Mouse (Mus musculus): ENCODE measurements around the gene Syce2. TPM values are rescaled to one million over a fixed set of nuclear protein-coding genes. Genes with fewer than 3 reads are reported as not detected.
"Not testable (repeated sequence)": the region's sequence is repeated elsewhere in the genome, so short reads cannot be mapped to it uniquely, and the experiment has no call there.

Gene Syce2
- polyA plus RNA-seq, 1 experiment from 2014 or later, result 70.3 TPM

DNA sequence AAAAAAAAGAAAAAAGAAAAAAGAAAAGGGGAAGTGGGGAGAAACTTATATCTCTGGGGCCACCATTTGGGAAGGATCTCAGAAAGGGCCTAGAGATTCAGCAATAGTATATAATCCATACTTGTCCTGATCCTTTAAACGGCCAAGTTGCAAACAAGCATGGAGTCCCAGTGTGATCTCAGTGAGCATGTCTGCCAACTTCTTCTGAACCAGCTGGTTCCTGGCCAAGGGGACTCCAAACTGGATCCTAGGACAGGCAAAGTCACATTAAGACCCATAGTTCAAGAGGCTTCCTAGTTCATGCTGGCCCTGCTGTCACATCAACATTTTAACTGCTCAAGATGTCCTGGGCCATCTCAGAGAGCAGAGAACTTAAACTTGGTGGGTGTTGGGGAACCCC lies 17.2 kb downstream of the Syce2 start:
- H3K4me3 ChIP-seq (replicated peaks), result no peak overlapping the region

DNA sequence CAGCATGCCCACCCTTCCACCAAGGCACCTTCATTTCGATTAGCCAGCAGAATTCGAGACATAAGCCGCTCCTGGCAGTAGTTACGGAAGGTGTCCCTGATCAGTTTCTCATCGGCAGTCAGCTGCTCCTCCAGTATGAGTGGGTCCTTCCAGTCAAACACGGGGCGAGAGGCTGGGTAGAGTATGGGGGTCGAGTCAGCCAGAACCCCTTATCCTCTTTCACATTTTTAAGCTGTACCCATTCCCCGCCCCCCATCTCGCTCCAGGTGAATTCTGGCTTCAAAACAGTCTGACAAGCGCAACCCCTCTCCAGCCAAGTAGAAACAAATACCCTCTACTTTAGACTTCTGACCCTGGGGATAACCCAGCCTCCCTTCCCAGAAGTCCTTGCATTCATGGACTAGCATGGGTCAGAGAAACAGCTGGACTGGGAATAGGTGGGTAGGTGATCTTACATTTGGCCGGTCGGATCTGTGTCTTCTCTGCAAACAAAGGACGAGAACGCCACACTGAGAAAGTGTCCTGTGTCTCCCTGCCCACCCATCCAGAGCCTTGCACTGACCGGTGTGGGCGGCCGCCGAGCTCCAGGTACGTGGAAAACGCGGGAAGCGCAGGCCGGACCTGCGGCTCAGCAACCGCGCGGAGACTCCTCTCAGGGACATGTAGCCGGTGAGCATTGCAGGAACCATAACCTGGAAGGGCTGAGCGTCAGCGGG lies 21.2 kb downstream of the Syce2 start:
- H3K9ac ChIP-seq, result peak overlapping the region; percentile 67
- peaks cover 17% of the 10 kb centered on the region for H3K4me1 ChIP-seq
- 7% methylated on average over 31 of the region's 31 CpGs for WGBS
- H3K4me3 ChIP-seq (replicated peaks), result peak overlapping the region; percentile 85
- peaks cover 32% of the 10 kb centered on the region for H3K36me3 ChIP-seq
- H3K27ac ChIP-seq, result peak overlapping the region; percentile 71
- peak; percentile 61 for ATAC-seq (replicated peaks; ENCODE audit: low FRiP score)
- H3K9me3 ChIP-seq (replicated peaks), result no peaks in the 10 kb centered on the region
- H3K4me2 ChIP-seq, result peak overlapping the region; percentile 78
- no peaks in the 10 kb centered on the region for H3K27me3 ChIP-seq

More for the DNA sequence above, 17.2 kb downstream of the Syce2 start:
- Histone ChIP-seq H3K9me3 (replicated peaks) (no peaks in the 10 kb centered on the region), H3K4me1 (peaks cover 12% of the 10 kb centered on the region), H3K9ac (no peak overlapping the region), H3K27ac (no peak overlapping the region), H3K27me3 (no peaks in the 10 kb centered on the region), H3K36me3 (peaks cover 66% of the 10 kb centered on the region), H3K4me2 (no peak overlapping the region)
- no peak for ATAC-seq (replicated peaks; ENCODE audit: low FRiP score)
- 88% methylated on average over 1 of the region's 1 CpGs for WGBS

DNA sequence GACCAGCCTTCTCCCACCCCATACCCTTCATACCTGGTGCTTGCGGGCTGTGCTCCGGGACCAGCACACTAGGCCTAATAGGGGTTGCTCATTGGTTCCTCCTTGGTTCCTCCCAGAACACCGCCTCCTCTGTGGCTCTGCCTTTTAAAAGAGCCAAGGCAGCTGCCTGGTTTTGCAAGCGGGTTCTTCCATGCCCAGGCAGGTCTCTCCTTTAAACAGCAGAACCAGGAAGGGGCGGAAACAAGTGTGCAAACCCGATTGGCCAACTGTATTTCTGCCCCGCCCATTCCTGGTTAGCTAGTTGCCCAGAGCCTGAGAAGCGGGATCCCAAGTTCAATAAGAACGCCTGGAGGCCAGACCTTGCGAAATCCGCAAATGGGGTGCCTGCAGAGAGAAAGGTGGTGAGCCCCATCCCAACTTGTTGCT lies 21.8 kb downstream of the Syce2 start, which contains the start of gene Gcdh:
Gene Gcdh (minus strand): TSS at position 213 of the 426 bp plus-strand sequence.
- H3K36me3 ChIP-seq, result peaks cover 26% of the 10 kb centered on the region
- H3K4me2 ChIP-seq, result peak within 1 kb of the TSS; percentile 78
- no peaks in the 10 kb centered on the region for H3K27me3 ChIP-seq
- peak within 1 kb of the TSS; percentile 71 for H3K27ac ChIP-seq
- H3K4me3 ChIP-seq (replicated peaks), result peak within 1 kb of the TSS; percentile 85
- peak; percentile 98 for ATAC-seq (replicated peaks; ENCODE audit: low FRiP score)
- peaks cover 17% of the 10 kb centered on the region for H3K4me1 ChIP-seq
- H3K9ac ChIP-seq, result peak within 1 kb of the TSS; percentile 67
- WGBS, result under 1% methylated on average over 11 of the region's 11 CpGs
- no peaks in the 10 kb centered on the region for H3K9me3 ChIP-seq (replicated peaks)

DNA sequence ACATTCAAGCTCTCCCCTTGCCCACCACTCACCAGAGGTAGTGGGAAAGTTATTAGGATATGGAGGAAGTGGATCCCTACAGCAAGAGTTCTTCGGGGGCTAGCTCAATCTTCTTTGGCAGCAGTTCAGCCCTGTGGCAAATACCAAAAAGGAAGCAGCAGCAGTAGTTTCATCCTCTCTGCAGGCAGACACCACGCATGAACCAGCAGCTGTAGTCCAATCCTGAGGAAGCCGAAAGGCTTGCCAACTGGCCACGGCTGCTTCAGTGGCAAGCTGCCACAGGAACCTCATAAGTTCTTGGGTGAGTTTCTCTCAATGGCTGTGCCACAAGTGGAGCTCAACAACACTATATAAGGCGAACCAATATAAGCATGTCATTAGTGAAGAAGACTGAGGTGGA lies 24.1 kb downstream of the Syce2 start:
- ATAC-seq (replicated peaks; ENCODE audit: low FRiP score), result no peak
- WGBS, result 88% methylated on average over 5 of the region's 5 CpGs
- H3K27ac ChIP-seq, result no peak overlapping the region
- H3K4me2 ChIP-seq, result no peak overlapping the region
- no peak overlapping the region for H3K4me3 ChIP-seq (replicated peaks)
- no peak overlapping the region for H3K9ac ChIP-seq
- H3K36me3 ChIP-seq, result peaks cover 8% of the 10 kb centered on the region
- H3K9me3 ChIP-seq (replicated peaks), result no peaks in the 10 kb centered on the region
- H3K27me3 ChIP-seq, result peaks cover 3% of the 10 kb centered on the region; the same call in 1 of the 2 replicates
- peaks cover 17% of the 10 kb centered on the region for H3K4me1 ChIP-seq

DNA sequence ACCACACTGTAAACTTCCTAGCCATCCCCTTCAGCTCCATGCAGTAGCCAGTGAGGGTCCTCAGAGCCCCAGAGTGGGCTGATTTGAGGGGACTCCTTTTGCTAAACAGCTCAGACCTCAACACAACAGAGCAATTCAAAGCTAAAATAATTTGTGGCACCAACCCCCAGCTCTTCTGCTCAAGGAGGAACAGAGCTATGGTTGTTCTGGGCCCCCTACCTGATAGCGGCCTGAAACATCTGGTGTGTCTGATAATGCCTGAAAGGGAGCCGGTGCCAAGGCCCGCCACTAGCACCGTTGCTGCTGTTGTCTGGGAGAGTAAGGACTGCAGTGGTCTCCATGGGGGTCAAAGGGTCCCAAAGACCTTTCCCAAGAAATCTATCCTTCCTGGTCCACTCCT lies 29.2 kb downstream of the Syce2 start:
- 79% methylated on average over 4 of the region's 4 CpGs for WGBS
- Histone ChIP-seq H3K27me3 (peaks cover 11% of the 10 kb centered on the region), H3K9me3 (replicated peaks) (no peaks in the 10 kb centered on the region), H3K27ac (no peak overlapping the region), H3K4me3 (replicated peaks) (no peak overlapping the region), H3K36me3 (no peaks in the 10 kb centered on the region), H3K4me2 (0 out of 2 replicates have a peak overlapping the region, but pooled peaks have one; percentile 9), H3K9ac (no peak overlapping the region), H3K4me1 (peaks cover 16% of the 10 kb centered on the region)
- ATAC-seq (replicated peaks; ENCODE audit: low FRiP score), result no peak

DNA sequence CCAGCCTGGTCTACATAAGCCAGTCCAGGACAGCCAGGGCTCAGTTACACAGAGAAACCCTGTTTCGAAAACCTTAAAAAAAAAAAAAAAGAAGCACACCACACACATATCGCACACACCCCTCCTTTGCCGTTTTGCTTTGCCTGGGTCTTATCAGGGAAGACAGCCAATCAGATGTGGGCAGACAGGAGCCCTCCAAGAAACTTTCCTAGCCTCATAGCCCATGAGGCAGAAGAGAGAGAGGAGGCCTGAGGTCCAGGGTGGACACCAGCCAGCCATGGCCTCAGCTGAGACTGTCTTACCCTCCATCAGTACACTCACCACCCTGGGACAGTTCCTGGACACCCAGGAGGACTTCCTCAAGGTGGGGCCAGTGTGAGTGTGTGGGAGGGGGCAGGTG lies 29.8 kb downstream of the Syce2 start, which contains the start of gene Klf1:
Gene Klf1 (plus strand): TSS at position 177 of the 400 bp plus-strand sequence.
- Histone ChIP-seq H3K36me3 (no peaks in the 10 kb centered on the region), H3K4me1 (peaks cover 16% of the 10 kb centered on the region), H3K27ac (0 out of 2 replicates have a peak within 1 kb of the TSS, but pooled peaks have one; percentile 87), H3K27me3 (peaks cover 11% of the 10 kb centered on the region), H3K4me3 (replicated peaks) (peak within 1 kb of the TSS; percentile 65), H3K4me2 (peak within 1 kb of the TSS; percentile 96), H3K9me3 (replicated peaks) (no peaks in the 10 kb centered on the region), H3K9ac (peak within 1 kb of the TSS; percentile 71)
- WGBS, result 71% methylated on average over 3 of the region's 3 CpGs
- ATAC-seq (replicated peaks; ENCODE audit: low FRiP score), result no peak; the same call in 1 of the 2 replicates

DNA sequence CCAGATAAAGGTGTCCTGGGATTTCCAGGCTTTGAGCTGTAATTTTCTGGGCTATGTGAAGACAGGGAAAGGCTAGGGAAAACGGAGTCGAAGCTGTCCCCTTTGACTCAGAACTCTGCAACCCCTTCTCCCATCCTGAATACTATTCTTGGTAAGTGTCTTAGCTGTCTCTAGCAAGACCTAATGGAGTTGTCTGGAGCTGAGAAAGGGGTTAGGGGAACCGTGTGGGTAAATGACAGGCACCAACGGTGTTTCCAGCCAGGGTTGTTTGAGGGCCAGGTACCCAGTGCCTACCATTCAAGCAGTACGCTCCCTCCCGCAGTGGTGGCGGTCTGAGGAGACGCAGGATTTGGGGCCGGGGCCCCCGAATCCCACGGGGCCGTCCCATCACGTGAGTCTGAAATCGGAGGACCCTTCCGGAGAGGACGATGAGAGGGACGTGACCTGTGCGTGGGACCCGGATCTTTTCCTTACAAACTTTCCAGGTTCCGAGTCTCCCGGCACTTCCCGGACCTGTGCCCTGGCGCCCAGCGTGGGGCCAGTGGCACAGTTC lies 30.5 kb downstream of the Syce2 start:
- H3K9me3 ChIP-seq (replicated peaks), result no peaks in the 10 kb centered on the region
- 4% methylated on average over 24 of the region's 24 CpGs for WGBS
- peak overlapping the region; percentile 65 for H3K4me3 ChIP-seq (replicated peaks)
- peak overlapping the region; percentile 71 for H3K9ac ChIP-seq
- H3K4me2 ChIP-seq, result peak overlapping the region; percentile 96
- H3K27ac ChIP-seq, result no peak overlapping the region
- peaks cover 16% of the 10 kb centered on the region for H3K4me1 ChIP-seq
- no peak for ATAC-seq (replicated peaks; ENCODE audit: low FRiP score)
- no peaks in the 10 kb centered on the region for H3K36me3 ChIP-seq
- H3K27me3 ChIP-seq, result peaks cover 11% of the 10 kb centered on the region

DNA sequence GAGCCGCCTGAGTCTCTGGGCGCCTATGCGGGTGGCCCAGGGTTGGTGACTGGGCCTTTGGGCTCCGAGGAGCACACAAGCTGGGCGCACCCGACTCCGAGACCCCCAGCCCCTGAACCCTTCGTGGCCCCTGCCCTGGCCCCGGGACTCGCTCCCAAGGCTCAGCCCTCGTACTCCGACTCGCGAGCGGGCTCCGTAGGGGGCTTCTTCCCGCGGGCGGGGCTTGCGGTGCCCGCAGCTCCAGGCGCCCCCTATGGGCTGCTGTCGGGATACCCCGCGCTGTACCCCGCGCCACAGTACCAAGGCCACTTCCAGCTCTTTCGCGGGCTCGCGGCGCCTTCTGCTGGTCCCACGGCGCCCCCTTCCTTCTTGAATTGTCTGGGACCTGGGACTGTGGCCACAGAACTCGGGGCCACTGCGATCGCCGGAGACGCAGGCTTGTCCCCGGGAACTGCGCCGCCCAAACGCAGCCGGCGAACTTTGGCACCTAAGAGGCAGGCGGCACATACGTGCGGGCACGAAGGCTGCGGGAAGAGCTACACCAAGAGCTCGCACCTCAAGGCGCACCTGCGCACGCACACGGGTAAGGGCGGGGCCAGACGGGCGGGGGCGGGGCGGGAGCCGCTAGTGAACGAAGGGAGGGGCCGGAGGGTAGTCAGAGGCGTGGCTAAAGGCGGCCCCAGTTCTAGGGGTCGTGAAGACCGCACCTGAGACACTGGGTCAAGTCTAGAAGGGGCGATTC lies 31.2 kb downstream of the Syce2 start:
- Histone ChIP-seq H3K4me2 (peak overlapping the region; percentile 96), H3K4me3 (replicated peaks) (peak overlapping the region; percentile 65), H3K27me3 (peaks cover 11% of the 10 kb centered on the region), H3K9ac (peak overlapping the region; percentile 71), H3K27ac (peak overlapping the region; percentile 87), H3K36me3 (no peaks in the 10 kb centered on the region), H3K9me3 (replicated peaks) (no peaks in the 10 kb centered on the region), H3K4me1 (peaks cover 18% of the 10 kb centered on the region)
- WGBS, result under 1% methylated on average over 68 of the region's 68 CpGs
- peak; percentile 90 for ATAC-seq (replicated peaks; ENCODE audit: low FRiP score)

DNA sequence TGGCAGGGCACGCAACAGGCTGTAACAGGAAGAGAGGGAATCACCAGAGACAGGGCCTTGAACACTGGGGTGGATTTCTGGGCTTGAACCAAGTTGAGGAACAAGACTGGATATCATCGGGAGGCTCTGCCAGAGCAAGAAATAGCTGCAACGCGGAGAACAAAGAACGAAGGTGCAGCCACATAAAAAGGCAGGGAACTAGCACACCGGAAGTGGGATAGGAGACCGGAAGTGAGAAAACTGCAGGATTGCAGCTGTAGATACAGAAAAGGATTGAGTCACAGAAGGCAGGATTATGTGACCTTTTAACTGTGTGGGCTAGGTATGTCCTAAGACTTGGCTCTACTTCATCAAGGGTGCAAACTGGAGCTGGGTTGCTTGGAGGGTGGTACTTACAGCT lies 32.4 kb downstream of the Syce2 start:
- H3K4me3 ChIP-seq (replicated peaks), result no peak overlapping the region
- WGBS, result 89% methylated on average over 7 of the region's 7 CpGs
- no peak overlapping the region for H3K4me2 ChIP-seq
- H3K9ac ChIP-seq, result no peak overlapping the region
- no peak overlapping the region for H3K27ac ChIP-seq
- H3K4me1 ChIP-seq, result peaks cover 26% of the 10 kb centered on the region
- peaks cover 18% of the 10 kb centered on the region for H3K27me3 ChIP-seq
- no peak for ATAC-seq (replicated peaks; ENCODE audit: low FRiP score)
- no peaks in the 10 kb centered on the region for H3K9me3 ChIP-seq (replicated peaks)
- no peaks in the 10 kb centered on the region for H3K36me3 ChIP-seq

DNA sequence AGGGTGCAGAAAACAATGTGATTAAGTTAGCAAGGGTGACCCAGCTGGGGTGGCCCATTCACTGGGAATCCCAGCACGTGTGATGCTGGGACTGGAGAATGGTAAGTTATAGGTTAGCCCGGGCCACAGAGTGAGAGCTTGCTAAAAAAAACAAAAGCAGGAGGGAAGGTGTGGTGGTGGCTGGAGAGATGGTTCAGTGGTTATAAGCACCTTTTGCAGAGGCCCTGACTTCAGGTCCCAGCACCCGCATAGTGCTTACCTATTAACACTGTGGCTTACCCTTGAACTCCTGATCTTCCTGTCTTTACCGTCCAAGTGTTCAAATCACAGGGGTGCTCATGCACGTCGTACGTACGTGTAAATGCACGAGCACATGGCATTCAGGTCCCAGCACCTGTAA lies 35.1 kb downstream of the Syce2 start:
- Histone ChIP-seq H3K4me1 (peaks cover 27% of the 10 kb centered on the region), H3K27me3 (peaks cover 34% of the 10 kb centered on the region), H3K36me3 (no peaks in the 10 kb centered on the region), H3K4me2 (no peak overlapping the region), H3K9me3 (replicated peaks) (no peaks in the 10 kb centered on the region), H3K4me3 (replicated peaks) (no peak overlapping the region), H3K9ac (no peak overlapping the region), H3K27ac (no peak overlapping the region)
- 85% methylated on average over 9 of the region's 9 CpGs for WGBS
- ATAC-seq (replicated peaks; ENCODE audit: low FRiP score), result no peak

DNA sequence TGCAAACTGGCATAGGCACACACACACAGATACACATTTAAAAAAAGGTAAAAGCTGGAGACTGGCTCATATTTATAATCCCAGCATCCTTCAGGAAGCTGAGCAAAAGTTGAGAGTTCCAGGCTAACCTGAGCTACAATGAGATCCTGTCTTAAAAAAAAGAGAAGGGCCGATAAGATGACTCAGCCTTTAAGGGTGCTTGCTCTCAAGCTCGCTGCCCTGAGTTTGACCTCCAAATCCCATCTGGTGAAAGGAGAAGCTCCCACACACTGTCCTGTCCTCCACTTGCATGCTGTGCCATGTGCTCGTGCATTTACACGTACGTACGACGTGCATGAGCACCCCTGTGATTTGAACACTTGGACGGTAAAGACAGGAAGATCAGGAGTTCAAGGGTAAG lies 35.6 kb downstream of the Syce2 start:
- Histone ChIP-seq H3K4me2 (no peak overlapping the region), H3K9ac (no peak overlapping the region), H3K9me3 (replicated peaks) (no peaks in the 10 kb centered on the region), H3K4me3 (replicated peaks) (no peak overlapping the region), H3K4me1 (peaks cover 27% of the 10 kb centered on the region), H3K36me3 (no peaks in the 10 kb centered on the region), H3K27me3 (peaks cover 37% of the 10 kb centered on the region), H3K27ac (no peak overlapping the region)
- WGBS, result 59% methylated on average over 8 of the region's 8 CpGs
- ATAC-seq (replicated peaks; ENCODE audit: low FRiP score), result no peak

DNA sequence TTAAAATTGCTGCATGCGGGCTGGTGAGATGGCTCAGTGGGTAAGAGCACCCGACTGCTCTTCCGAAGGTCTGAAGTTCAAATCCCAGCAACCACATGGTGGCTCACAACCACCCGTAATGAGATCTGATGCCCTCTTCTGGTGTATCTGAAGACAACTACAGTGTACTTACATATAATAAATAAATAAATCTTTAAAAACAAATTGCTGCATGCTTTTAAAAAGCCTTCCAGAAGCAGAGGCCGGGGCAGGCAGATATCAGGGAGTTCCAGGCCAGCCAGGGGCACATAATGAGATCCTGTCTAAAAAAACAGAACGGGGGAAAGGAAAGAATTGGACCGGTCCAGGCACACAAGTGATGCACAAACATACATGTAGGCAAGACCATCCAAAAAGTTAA lies 36.1 kb downstream of the Syce2 start:
- not testable (repeated sequence) for H3K36me3 ChIP-seq; H3K9ac ChIP-seq; H3K9me3 ChIP-seq (replicated peaks); ATAC-seq (replicated peaks; ENCODE audit: low FRiP score)
- peak overlapping the region; percentile 91 for H3K4me2 ChIP-seq
- peak overlapping the region; percentile 54; the same call in 1 of the 2 replicates for H3K27ac ChIP-seq
- H3K4me3 ChIP-seq (replicated peaks), result peak overlapping the region; percentile 59
- H3K4me1 ChIP-seq, result peaks cover 28% of the 10 kb centered on the region
- H3K27me3 ChIP-seq, result peaks cover 42% of the 10 kb centered on the region
- WGBS, result 28% methylated on average over 7 of the region's 7 CpGs
